Mouse (Mus musculus) layer of hippocampus, adult 8-10 months (tissue): ENCODE measurements around the gene Celf5. TPM values are rescaled to one million over a fixed set of nuclear protein-coding genes. Genes with fewer than 3 reads are reported as not detected.
A peak's percentile ranks its signal among the peaks of the same experiment; 100 is the strongest.

Source experiments
- DNase-seq, 2 experiments: peaks; one replicate each; pipeline ENCODE4 v3.0.0; 2022; ENCODE audit warnings: low spot score in 2 of 2
- total RNA-seq, 4 experiments: library from RNA; stranded (reverse); gene quantifications; 2 replicates each; pipeline ENCODE4 v1.2.4; 2022

Gene Celf5
- total RNA-seq, 4 experiments from 2014 or later = 230 to 284 (median 256) TPM

DNA sequence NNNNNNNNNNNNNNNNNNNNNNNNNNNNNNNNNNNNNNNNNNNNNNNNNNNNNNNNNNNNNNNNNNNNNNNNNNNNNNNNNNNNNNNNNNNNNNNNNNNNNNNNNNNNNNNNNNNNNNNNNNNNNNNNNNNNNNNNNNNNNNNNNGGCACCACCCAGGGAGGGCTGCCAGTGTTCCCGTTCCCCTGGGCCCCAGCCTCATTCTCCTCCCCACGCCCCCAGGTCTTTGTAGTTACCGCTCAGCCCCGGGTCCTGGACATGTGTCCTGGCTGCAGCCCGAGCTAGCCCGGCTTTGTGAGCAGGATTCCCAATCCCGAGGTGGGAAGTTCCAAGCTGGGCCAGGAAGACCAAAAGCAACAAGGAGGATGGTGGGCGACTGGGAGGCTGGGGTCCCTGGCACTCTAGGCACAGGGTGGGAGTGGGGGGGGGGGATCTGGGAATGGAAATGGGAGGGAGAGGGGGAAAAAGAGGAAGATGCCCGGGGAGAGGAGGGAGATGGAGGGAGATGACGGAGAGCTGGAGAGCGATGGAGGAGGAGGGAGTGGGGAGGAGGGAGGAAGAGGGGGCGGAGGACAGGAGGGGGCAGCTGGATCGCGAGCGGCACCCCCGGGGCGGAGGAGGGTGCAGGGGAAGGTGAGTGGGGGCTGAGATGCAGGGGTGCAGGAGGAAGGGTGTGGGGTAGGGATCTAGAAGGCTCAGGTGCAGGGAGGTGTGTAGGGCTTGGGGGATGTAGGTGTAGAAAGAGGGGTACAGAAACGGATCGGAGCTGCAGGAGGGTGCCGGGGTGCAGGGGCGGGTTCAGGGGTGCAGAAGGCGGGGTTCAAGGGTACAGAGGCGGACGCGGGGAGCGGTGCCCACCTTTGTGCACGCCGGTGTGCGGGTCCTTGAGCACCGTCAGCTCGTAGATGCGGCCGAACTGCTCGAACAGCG, 640 bp downstream of the Celf5 start:
- DNase-seq = no peak

DNA sequence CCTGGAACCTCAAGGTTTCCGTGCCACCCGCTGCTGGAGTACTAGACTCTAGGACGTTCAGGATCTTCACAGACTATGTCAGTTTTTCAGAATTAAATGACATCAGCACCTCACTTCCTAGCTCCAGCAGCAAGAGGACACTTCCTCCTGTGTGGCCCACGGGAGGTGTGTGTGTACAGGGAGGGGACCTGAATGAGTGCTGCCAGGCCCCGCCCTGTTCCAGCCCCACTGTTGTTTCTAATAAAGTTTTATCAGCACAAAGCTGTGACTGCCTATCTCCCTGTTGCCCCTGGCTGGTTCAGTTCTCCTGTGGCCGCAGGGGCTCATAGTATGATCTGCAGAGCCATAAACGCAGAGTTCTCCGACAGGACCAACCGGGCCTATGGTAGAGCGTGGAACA, 8.0 kb downstream of the Celf5 start:
- DNase-seq = no peak

DNA sequence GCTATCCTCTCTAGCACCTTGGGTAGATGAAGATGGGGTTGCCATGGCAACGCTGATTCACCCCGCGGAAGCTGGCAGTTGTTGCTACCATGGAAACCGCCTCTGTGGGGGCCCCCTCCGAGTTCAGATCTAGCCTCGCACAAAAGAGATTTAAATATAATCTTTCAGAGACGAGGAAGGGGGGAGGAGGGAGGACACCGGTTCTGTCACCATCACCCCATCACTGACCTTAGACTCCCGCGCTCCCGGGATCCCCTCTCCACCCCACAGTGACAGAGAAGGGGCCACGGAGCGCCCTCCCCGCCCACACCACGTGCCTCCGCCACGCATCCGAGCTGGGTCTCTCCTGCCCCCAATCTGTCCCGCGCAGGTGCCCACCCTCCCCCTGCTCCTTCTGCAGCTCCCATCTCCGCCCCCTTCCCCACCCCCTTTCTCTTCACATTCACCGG, 9.5 kb downstream of the Celf5 start:
- DNase-seq = peak; percentile 89 to 91

DNA sequence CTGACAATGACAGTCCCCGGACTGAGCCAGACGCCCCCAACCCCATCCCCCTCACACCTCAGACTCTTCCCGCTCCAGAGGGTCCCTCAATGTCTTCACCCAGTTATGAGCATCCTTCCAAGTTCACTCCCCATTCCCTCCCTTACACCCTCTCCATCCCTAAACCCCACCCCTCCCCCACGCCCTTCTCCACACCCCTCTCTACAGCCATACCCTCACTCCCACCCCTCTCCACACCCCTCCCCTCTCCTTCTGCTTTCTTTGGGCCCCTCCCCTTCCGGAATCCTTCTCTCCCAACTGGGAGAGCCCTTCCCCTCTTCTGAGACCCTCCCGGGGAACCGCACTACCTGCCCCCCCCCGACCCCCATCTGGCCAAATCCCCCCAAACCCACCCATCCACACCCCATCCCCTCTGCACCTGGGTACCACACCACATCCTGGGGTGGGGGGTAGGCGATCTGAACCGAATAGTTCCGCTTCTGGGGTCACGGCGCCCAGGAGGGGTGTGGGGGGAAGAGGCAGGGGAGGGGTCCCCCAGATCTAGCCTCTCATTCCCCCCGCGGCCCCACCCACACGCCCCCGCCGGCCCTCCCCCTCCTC, 10.0 kb downstream of the Celf5 start:
- DNase-seq = no peak

DNA sequence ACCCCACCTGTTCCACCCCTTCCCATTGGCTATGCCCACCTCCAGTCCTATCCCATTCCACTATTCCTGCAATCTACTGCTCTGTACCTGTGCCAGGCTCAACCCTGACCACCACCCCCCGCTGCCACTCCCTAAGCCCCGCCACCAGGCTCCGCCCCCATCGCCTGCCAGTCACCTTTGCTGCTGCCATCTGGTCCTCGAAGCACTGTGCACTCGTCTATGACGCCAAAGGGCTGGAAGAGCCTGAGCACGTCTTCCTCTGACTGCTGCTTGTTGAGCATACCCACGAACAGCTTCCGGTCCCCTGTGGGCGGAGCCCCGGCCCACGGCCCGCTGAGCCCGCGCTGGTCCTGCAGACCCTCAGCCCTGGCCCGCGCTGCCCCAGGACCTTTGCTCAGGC, 12.1 kb downstream of the Celf5 start:
- DNase-seq = no peak

DNA sequence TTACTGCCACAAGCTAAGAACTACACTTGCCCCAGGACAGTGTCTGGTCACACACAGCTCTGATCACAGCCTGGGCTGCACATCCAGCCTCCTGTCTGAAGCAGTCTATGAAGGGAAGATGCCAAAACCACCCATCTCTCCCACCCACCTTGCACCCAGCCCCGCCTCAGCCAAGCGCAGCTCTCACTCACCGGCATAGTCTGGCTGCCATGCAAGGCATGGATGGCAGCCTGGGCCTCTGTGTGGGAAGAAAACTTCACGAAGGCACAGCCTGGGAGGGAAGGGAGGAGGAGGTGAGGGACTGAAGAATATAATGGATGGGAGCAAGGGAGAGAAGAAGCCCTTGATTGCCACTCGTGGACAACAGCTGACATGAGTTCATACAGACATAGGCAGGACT, 13.3 kb downstream of the Celf5 start:
- peak in 1 of 2 experiments; percentile 51 for DNase-seq

DNA sequence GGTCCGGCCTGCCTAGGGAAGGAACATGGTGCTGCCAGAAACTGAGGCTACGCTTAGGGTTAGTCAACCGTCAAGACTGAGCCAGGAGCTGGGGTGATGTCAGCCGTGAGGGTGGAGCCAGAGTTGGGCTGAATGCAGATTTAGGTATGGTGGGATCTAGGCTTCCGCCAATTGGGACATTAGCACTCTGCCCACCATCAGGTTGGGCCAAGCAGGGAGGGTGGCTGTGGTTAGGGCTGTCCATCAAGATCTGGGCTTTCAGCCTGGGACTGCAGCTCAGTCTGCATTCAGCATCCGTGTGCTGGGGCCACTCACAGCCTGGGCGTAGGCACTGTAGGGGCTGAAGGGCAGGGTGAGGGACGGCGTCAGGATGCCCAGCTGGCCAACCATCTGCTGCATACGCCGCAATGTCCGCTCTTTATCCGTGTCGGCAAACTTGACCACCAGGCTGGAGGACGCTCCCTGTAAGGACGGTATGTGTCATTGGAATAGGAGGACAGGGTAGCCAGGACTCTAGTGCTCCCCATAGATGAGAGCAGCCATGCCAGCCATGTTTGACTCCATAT, 14.8 kb downstream of the Celf5 start:
- no peak for DNase-seq

DNA sequence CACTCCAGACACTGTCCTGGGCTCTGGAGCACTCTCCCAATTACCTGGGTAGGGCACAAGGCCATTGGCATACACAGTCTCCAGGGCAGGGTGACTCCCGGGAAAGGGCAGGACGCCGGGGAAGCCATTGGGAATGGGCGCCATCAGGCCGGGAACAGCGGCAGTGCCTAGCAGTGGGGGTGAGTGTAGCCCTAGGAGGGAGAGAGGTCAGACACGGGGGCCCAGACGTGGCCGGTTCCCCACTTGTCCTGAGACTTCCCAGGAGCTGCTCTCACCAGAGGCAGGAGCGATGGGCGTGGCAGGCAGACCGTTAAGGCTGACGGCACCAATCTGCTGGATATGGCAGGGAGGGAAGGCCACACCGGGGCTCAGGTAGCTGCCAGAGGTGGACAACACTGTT, 15.6 kb downstream of the Celf5 start:
- no peak for DNase-seq

DNA sequence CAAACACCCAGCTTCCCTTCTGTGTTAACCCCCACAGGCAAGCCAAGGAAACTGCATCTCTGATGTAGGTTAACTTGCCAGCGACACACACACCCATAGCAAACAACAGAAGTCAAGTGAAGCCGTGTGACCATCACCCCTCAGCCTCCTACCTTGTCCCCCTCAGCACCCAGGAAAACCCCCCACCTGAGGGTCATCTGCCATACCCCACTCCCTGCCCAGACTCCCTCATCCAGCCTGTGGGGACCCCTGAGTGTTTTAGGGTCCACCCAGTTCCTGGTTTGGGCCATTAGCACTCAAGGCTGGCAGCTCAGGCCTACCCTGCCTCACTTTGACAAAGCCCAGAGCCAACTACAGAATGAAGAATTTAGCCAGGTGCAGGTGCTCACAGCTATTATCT, 16.4 kb downstream of the Celf5 start:
- no peak for DNase-seq

DNA sequence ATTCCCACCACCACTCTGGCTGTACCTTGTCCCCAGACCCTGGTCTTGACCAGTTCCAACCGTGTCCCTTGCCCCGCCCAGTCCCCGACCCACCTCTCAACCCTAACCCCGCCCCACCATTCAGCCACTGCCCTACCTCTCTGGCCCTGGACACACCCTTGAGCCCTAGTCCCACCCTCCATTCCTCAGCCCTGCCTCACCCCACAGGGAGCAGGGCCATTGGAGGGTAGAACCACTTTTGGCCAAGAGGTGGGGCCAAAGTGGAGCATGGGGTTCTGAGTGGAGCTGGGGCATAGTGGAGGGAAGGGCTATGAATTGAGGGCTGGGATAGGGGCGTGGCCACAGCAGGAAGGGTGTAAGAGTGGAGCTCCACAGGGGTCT, 17.3 kb downstream of the Celf5 start:
- no peak for DNase-seq

DNA sequence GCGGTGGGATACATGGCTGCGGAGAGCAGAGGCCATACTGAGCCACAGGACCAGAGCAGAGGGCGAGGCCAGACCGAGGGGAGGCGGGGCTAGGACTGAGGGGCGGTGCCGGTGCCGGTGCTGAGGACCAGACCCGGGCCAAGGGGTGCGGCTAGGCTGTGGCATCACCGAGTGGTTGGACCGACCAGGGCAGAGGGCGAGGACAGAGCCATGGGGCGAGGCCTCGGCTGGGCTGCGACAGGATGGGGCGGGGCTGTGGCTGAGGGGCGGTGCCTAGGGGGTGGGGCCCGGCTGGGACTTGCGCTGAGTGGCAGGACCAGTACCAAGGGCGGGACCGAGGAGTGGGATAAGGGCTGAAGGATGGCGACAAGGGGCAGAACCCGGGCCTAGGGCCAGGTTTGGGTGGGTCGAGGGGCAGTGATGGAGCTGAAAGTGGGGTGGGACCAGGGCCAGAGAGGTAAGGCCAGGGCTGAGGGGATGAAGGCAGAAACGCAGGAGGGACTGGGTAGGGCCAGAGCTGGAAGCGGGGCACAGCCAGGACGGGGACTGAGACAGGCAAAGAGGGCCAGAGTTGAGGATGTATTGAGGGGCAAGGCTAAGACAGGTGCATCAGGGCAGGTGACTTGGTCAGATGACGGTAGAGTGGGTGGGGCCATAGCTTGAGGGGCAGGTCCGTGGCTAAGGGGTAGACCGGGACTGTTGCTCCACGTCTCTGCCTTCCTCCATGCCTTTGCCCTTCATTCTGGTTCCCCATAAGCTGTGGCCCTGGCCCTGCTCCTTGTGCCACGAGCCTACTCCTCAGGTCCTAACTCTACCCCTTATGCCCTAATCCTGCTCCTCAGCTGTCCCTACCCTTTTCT, 17.9 kb downstream of the Celf5 start:
- DNase-seq = peak in 1 of 2 experiments; percentile 20

DNA sequence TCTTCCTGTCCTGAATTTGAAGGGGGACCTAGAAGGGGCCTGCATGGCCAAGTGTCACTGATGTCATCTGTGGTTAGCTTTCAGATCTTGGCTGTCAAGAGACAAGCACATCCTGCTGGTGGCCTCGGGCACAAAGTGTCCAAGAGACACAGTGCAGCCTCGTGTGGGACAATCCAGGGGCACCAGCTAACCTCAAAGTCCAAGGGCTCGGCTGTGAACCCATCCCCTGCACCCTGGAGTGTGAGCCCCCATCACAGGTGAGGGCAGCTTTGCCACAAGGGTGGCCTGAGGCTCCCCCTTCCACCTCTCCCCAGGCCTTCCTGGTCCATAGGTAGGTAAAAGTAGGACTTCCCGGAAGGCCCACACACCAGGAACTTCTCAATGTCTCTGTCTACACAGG, 19.0 kb downstream of the Celf5 start:
- DNase-seq = peak in 1 of 2 experiments; percentile 9

DNA sequence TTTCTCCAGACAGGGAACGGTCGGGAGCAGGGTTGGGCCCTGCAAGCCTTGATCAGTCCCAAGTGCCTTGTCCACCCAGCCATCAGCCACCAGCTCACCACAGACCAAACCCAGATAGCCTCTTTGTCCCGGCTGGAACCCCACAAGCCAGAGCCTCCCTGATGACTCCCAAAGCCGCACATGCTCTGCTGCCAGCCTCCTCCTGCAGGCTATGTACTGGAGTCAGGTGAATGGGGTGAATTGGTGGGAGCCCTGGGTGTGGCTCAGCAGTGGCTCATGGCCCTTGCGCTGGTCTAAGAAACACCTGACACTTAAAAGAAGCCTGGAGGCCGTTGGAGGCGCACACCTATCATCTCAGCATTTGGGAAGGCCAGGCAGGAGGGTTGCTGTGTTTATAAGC, 19.6 kb downstream of the Celf5 start:
- DNase-seq = peak in 1 of 2 experiments; percentile 4

DNA sequence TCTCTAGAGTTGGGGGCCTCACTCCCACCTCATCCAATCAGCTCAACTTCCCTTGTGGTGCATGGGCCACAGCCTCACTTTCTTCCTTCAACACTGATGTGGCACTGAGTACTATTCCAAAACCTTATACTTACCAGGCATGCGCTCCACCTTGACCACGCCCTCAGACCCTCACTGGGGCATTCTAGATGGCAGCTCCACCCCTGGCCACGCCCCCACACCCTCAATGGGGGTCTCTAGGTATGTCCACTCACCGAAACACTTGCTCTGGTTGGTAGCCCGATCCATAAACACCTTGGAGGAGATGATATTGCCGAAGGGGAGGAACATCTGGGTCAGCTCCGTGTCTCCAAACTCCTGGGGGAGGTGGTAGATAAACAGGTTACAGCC, 20.1 kb downstream of the Celf5 start:
- DNase-seq = no peak

DNA sequence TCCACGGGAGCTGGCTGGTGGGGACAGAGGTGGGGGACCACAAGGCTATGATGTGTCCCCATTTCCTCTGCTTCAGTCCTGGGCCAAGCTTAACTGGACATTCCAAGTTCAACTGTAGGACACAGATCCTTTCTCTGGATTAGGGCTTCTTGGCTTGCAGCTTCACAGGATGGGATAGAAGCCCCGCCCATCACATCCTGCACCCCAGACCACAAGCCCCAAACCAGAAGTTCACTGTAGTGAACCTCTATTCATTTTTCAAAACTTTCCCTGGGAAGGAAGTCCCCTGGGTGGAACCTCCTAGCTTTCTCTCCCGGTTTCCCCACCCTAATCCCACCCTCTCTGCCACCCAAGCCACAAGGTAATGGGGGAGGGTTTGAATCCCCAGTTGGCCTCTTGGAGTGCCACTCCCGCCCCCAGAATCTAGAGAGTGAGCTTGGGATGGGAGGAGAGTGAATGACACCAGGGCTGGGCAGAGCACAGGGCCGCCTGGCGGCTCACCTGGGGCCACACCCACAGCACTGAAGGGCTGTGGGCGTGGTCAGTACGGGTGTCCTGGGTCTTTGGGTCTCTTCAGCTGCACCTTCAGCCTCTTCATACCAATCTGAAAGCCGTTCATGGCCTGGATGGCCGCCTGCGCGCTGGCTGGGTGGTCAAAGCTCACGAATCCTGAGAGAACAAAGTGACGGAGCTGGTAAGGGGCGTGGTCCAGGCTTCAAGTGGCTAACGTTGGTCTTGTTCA, 20.7 kb downstream of the Celf5 start:
- DNase-seq = no peak

DNA sequence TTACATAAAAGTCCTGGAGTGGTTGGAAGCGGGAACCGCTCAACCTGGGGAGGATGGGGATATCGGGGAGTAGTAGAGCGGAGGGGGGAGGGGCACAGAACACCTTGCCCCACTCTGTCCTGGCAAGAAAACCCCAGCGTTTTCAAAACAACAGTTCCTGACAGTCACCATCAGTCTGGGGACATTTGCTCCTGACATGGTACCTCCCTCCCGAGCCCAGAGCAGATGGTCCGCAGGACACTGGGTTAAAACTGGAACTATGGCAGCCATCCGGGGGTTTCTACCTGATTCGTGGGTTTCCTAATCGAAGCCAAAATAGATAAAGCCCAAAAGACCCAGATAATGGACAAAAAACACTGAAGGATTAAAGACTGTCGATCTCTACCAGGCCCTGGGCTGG, 21.6 kb downstream of the Celf5 start:
- no peak for DNase-seq

DNA sequence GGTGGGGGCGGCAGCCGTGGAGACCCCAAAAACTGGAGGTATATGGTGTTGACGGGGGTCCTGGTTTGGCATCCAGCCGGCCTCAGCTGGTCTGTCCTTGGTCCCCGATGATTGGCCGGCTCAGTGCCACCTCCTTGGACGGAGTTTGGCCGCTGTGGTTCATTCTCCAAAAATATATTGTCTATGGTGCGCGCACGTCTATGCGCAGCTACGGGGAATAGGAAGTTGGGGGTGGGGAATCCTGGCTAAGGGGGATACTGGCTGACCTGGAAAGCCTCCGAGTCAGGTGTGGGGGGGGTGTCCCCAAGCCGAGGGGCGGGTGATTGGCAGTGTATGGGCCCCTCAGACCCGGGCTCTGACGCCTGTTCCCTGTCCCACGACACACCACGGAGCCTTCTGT, 22.0 kb downstream of the Celf5 start:
- DNase-seq = no peak

DNA sequence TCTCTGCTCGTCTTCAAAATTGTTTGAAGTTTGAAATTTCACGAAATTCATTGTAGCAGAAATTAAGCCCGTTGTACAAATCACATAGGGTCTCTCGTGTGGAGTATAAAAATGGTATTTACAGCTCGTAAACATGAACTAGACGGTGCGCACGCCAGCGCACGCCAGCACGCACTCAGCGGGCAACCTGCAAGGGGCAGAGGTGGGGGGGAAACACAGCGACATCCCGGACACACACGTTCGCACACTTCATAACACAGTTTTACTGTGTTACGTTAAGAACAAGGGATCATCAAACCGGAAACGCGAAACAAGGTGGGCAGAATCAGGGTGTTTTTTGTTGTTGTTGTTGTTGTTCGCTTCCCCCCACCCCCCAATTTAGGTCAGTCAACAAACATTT, 23.1 kb downstream of the Celf5 start:
- DNase-seq = no peak

DNA sequence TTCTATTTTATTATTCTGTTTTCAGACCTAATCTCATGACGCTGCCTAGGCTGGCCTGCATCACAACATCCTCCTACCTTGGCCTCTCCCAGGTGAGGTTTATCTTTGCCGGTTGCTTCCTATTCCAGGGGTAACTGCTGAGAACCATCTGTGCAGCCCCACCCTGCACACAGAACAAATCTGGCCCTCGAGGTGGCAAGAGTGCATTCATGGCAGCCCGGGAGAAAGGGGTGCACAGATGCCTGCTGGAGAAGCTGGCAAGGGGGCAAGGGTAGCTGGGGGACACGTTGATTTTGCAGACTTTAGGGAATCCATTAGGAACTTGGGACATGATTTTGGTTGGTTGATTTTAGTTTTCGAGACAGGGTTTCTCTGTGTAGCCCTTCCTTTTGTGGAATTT, 24.2 kb downstream of the Celf5 start:
- no peak for DNase-seq

DNA sequence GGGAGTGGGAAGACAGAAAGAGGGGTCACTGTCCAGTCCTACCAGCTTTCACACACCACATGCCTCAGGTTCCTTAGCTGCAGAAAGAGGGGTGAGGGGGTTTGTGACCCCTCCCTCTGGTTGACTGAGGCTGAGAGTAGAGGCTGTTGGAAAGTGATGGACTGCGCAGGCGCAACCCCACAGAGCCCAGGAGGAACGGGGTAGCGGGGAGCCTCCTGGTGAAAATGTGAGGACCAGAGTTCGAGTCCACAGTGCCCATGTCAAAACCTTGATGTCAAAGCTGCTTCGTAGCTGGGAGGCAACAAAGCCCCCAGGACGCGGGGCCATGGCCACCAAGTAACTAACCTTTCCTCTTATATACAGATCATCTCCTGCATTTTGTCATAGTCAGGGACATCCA, 24.9 kb downstream of the Celf5 start:
- DNase-seq = no peak

DNA sequence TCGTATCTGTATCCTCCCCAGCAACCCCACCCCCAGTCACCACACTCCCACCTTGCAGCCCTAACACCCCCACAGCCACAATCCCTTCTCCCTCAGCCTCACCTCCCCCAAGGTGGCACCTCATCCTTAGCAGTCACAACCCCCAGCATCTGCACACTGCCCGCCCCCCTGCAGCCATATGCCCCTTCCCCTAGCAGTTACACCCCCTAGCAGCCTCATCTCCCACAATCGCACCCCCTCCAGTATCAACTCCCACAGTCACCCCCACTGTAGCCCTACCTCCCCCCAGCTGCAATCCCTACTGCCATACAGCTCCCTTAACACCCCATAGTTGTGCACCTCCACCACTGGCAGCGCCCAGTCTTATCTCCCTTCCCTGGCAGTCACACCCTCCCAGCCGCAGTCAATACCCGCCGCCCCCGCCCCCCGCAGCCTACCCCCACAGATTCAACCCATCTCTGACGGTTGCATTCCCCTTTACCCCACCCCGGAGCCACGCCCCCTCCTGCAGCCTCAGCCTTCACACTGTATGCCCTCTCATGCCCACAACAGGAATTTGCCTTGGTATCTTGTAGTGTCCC, 25.4 kb downstream of the Celf5 start:
- no peak for DNase-seq
